Mouse (Mus musculus): ENCODE measurements around the gene Pigt. TPM values are rescaled to one million over a fixed set of nuclear protein-coding genes. Genes with fewer than 3 reads are reported as not detected.

The Pigt gene
- total and polyA plus RNA-seq, 2 experiments from 2014 or later = 116 to 134 TPM

GRCm38 (mm10) chr2:164510621-164511190 lies 13.4 kb downstream of the Pigt start:
- no peak for DNase-seq (ENCODE audit: low spot score)
- peaks cover 9% of the 10 kb centered on the region; the same call in 1 of the 2 replicates for H3K36me3 ChIP-seq (ENCODE audit: insufficient read depth, low read length)
- no peak for ATAC-seq
- H3K4me3 ChIP-seq (ENCODE audit: low read length) = no peak overlapping the region
- H3K9ac ChIP-seq (replicated peaks; ENCODE audit: low read length) = no peak overlapping the region
- H3K4me1 ChIP-seq (ENCODE audit: insufficient read depth, low read length) = no peaks in the 10 kb centered on the region
- TF ChIP-seq CTCF (IDR thresholded peaks at IDR 0.05; ENCODE audit: low read depth) = no peak
- H3K4me2 ChIP-seq (ENCODE audit: low read depth, low read length) = no peak overlapping the region
- H3K27me3 ChIP-seq (ENCODE audit: insufficient read depth, low read length) = no peaks in the 10 kb centered on the region
- no peak overlapping the region for H3K27ac ChIP-seq
- 44% methylated on average over 4 of the region's 5 CpGs for WGBS
- no peaks in the 10 kb centered on the region for H3K9me3 ChIP-seq (ENCODE audit: low read length)

GRCm38 (mm10) chr2:164512121-164512909 lies 15.0 kb downstream of the Pigt start:
- ATAC-seq = no peak
- H3K27ac ChIP-seq = no peak overlapping the region
- H3K36me3 ChIP-seq (ENCODE audit: insufficient read depth, low read length) = no peaks in the 10 kb centered on the region

GRCm38 (mm10) chr2:164513389-164513788 lies 16.1 kb downstream of the Pigt start:
- no peak for ATAC-seq
- H3K27me3 ChIP-seq (ENCODE audit: insufficient read depth, low read length) = no peaks in the 10 kb centered on the region

More at GRCm38 (mm10) chr2:164512121-164512909, 15.0 kb downstream of the Pigt start:
- H3K4me1 ChIP-seq (ENCODE audit: insufficient read depth, low read length) = no peaks in the 10 kb centered on the region
- no peaks in the 10 kb centered on the region for H3K27me3 ChIP-seq (ENCODE audit: insufficient read depth, low read length)
- no peaks in the 10 kb centered on the region for H3K9me3 ChIP-seq (ENCODE audit: low read length)
- no peak overlapping the region for H3K4me3 ChIP-seq (ENCODE audit: low read length)
- no peak for DNase-seq (ENCODE audit: low spot score)
- no peak overlapping the region for H3K4me2 ChIP-seq (ENCODE audit: low read depth, low read length)
- H3K9ac ChIP-seq (replicated peaks; ENCODE audit: low read length) = no peak overlapping the region
- no peak for TF ChIP-seq CTCF (IDR thresholded peaks at IDR 0.05; ENCODE audit: low read depth)
- 76% methylated on average over 11 of the region's 14 CpGs for WGBS

GRCm38 (mm10) chr2:164514916-164515315 lies 17.6 kb downstream of the Pigt start:
- no peak overlapping the region for H3K9ac ChIP-seq (replicated peaks; ENCODE audit: low read length)
- ATAC-seq = no peak
- 72% methylated on average over 3 of the region's 3 CpGs for WGBS
- H3K36me3 ChIP-seq (ENCODE audit: insufficient read depth, low read length) = no peaks in the 10 kb centered on the region
- H3K27me3 ChIP-seq (ENCODE audit: insufficient read depth, low read length) = no peaks in the 10 kb centered on the region
- H3K27ac ChIP-seq = no peak overlapping the region
- no peaks in the 10 kb centered on the region for H3K4me1 ChIP-seq (ENCODE audit: insufficient read depth, low read length)
- no peaks in the 10 kb centered on the region for H3K9me3 ChIP-seq (ENCODE audit: low read length)
- no peak overlapping the region for H3K4me2 ChIP-seq (ENCODE audit: low read depth, low read length)
- DNase-seq (ENCODE audit: low spot score) = no peak
- no peak for TF ChIP-seq CTCF (IDR thresholded peaks at IDR 0.05; ENCODE audit: low read depth)
- no peak overlapping the region for H3K4me3 ChIP-seq (ENCODE audit: low read length)

More at GRCm38 (mm10) chr2:164513389-164513788, 16.1 kb downstream of the Pigt start:
- Histone ChIP-seq H3K4me1 (ENCODE audit: insufficient read depth, low read length) (no peaks in the 10 kb centered on the region), H3K27ac (no peak overlapping the region), H3K36me3 (ENCODE audit: insufficient read depth, low read length) (no peaks in the 10 kb centered on the region), H3K9me3 (ENCODE audit: low read length) (no peaks in the 10 kb centered on the region), H3K4me2 (ENCODE audit: low read depth, low read length) (no peak overlapping the region), H3K4me3 (ENCODE audit: low read length) (no peak overlapping the region), H3K9ac (replicated peaks; ENCODE audit: low read length) (no peak overlapping the region)
- no peak for TF ChIP-seq CTCF (IDR thresholded peaks at IDR 0.05; ENCODE audit: low read depth)
- DNase-seq (ENCODE audit: low spot score) = no peak
- WGBS = 73% methylated on average over 8 of the region's 8 CpGs

- Histone ChIP-seq H3K4me3 (ENCODE audit: low read length) (no peak overlapping the region), H3K4me2 (ENCODE audit: low read depth, low read length) (no peak overlapping the region), H3K9ac (replicated peaks; ENCODE audit: low read length) (no peak overlapping the region), H3K36me3 (ENCODE audit: insufficient read depth, low read length) (no peaks in the 10 kb centered on the region), H3K27me3 (ENCODE audit: insufficient read depth, low read length) (0 out of 2 replicates have a peak, but pooled peaks cover 2% of the 10 kb centered on the region), H3K4me1 (ENCODE audit: insufficient read depth, low read length) (no peaks in the 10 kb centered on the region), H3K9me3 (ENCODE audit: low read length) (no peaks in the 10 kb centered on the region), H3K27ac (no peak overlapping the region)
- no peak for TF ChIP-seq CTCF (IDR thresholded peaks at IDR 0.05; ENCODE audit: low read depth)
- DNase-seq (ENCODE audit: low spot score) = no peak
- no peak for ATAC-seq
- 69% methylated on average over 9 of the region's 9 CpGs for WGBS
These were observed 18.6 kb downstream of the Pigt start for GRCm38 (mm10) chr2:164515897-164516296.

- no peak overlapping the region for H3K4me2 ChIP-seq (ENCODE audit: low read depth, low read length)
- 0 out of 2 replicates have a peak, but pooled peaks cover 3% of the 10 kb centered on the region for H3K27me3 ChIP-seq (ENCODE audit: insufficient read depth, low read length)
- TF ChIP-seq CTCF (IDR thresholded peaks at IDR 0.05; ENCODE audit: low read depth) = no peak
- no peaks in the 10 kb centered on the region for H3K4me1 ChIP-seq (ENCODE audit: insufficient read depth, low read length)
- WGBS = 80% methylated on average over 11 of the region's 11 CpGs
- H3K9ac ChIP-seq (replicated peaks; ENCODE audit: low read length) = no peak overlapping the region
- DNase-seq (ENCODE audit: low spot score) (no peak), ATAC-seq (no peak)
- no peak overlapping the region for H3K4me3 ChIP-seq (ENCODE audit: low read length)
- H3K36me3 ChIP-seq (ENCODE audit: insufficient read depth, low read length) = no peaks in the 10 kb centered on the region
- H3K27ac ChIP-seq = no peak overlapping the region
- H3K9me3 ChIP-seq (ENCODE audit: low read length) = no peaks in the 10 kb centered on the region
These were observed 19.3 kb downstream of the Pigt start for GRCm38 (mm10) chr2:164516592-164516991.
